Mouse (Mus musculus) spleen, adult 2 months (tissue): Measurements from ENCODE around the gene Kalrn.

ENCODE experiments used
- CTCF ChIP-seq: fragments of 200-500 bp; IDR thresholded peaks from 2 replicates; pipeline ENCODE4 v1.5.1; 2011; ENCODE audit warnings: mild to moderate bottlenecking, inconsistent platforms; ENCODE audit not compliant: insufficient read depth, insufficient read length, insufficient replicate concordance; ENCODE audit errors: extremely low read depth
- POLR2A ChIP-seq: fragments of 200-500 bp; IDR thresholded peaks from 2 replicates; pipeline ENCODE4 v1.6.1; 2011; ENCODE audit warnings: low read depth, low read length, inconsistent platforms

DNA sequence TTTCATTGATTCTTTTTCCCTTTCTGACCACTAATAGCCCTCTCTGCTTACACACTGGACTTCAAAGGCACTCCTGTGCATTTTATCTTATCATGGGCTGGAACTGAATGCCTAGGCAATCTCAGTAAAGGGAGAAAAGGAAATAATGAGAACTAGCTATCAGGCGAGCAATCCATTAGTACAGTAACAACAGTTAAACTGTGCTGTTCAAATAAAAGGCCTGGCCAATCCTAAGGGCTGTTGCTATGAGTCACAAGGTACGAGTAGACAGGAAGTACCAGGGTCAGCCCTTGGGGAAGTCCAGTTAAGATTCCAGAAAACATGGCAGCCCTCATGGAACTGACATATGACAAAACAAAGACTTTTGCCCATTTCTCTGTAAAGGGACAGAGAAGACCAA lies 302.7 kb downstream of the Kalrn start:
- TF ChIP-seq CTCF: no peak
- TF ChIP-seq POLR2A: no peak
